Mouse (Mus musculus) spleen, adult 12 weeks (tissue): ENCODE data around the gene Yod1.

Experiments
- DNase-seq: peaks from one replicate; pipeline ENCODE4 v3.0.0; 2022; ENCODE audit warnings: low spot score

Yod1 gene

GRCm38 (mm10) chr1:130770487-130770886 is 53.4 kb downstream of the Yod1 start:
- DNase-seq: no peak

DNA sequence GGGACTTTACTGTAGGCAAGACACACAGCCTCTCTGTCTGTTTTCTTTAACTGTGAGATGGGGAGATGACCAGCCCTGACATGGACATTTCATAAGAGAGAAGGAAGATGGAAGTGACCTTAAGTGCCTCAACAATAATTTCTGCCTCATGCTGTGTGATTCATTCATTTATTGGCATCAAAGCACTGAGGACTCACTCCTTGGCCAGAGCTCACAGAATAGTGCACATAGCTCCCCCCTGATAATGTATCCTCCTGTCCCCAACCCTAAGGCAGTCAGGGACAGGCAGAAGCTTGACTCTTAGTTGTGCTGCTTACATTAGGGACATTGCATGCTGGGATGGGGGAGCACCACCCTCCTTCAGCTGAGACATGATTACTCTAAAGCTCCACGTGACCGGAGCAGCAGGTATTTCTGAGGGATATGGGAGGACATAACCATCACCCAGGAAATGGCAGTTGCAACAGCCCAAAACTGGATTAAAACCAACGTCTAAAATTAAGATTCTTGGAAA is 53.9 kb downstream of the Yod1 start:
- no peak for DNase-seq
